Mouse (Mus musculus): ENCODE data around the gene Gm42517. TPM values are rescaled to one million over a fixed set of nuclear protein-coding genes. Genes with fewer than 3 reads are reported as not detected.

Gm42517 gene
- polyA plus RNA-seq (2015; fragmentation: Nextera tagmentation; extraction: Ambion mirVana) = 0.10 TPM in 1 of 2 replicates, not detected in the other

DNA sequence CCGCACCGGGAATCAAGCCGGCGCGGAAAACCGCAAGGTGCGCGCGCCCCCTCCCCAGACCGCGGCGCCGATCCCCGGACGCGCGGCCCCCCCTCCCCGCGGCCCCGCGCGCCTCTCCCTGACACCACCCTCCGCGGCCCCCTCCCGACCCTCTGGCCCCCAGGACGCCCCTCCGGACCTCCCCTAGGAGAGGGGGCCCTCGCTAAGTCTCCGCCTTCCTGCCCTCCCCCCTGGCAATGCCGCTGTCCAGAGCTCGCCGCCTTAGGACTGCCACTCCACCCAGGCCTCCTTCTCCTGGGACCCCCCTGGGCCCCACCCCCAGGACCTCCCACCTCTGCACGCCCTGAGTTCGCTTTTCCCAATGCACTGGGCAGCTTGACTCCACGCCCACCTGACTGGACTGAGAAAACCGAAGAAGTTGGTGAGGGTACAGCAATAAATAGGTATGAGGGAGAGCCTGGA, at the start of gene Gm42517:
Gene Gm42517, minus strand, starts transcription at position 52 of the 462 bp plus-strand sequence.
- H3K9ac ChIP-seq = peak within 1 kb of the TSS; percentile 76
- no peak for ATAC-seq (ENCODE audit: extremely low read depth, insufficient number of reproducible peaks, low FRiP score, low TSS enrichment)
- peaks cover 31% of the 10 kb centered on the region for H3K4me1 ChIP-seq
- H3K4me2 ChIP-seq = peak within 1 kb of the TSS; percentile 88
- H3K27ac ChIP-seq (replicated peaks) = no peak within 1 kb of the TSS
- peak within 1 kb of the TSS; percentile 64 for H3K4me3 ChIP-seq
- H3K9me3 ChIP-seq = no peaks in the 10 kb centered on the region
- no peaks in the 10 kb centered on the region for H3K36me3 ChIP-seq
- peaks cover 98% of the 10 kb centered on the region for H3K27me3 ChIP-seq (replicated peaks)
- 2% methylated on average over 23 of the region's 36 CpGs for WGBS

DNA sequence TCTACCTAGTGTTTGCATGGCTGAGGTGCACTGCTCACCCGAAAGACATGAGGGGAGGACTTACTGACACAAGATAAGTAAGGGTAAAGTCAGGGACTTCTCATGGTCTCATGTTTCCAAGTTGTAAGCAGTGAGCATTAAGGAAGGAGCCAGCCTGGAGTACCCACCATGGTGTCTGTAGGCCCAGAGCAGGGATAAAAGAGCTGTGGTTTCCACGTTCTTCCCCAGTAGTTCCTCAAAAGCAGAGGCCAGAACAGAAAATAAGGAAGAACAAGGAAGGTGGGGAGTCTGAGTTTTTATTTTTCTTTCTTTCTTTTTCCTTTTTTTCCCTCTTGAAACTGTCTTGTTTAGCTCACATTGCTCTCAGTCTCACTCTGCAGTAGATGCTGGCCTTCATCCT, 47.0 kb upstream of the Gm42517 start:
- H3K4me2 ChIP-seq = no peak overlapping the region
- no peak overlapping the region for H3K4me3 ChIP-seq
- H3K27me3 ChIP-seq (replicated peaks) = no peaks in the 10 kb centered on the region
- H3K36me3 ChIP-seq = no peaks in the 10 kb centered on the region
- ATAC-seq (ENCODE audit: extremely low read depth, insufficient number of reproducible peaks, low FRiP score, low TSS enrichment) = no peak
- no peak overlapping the region for H3K9ac ChIP-seq
- H3K27ac ChIP-seq (replicated peaks) = no peak overlapping the region
- no peaks in the 10 kb centered on the region for H3K4me1 ChIP-seq
- H3K9me3 ChIP-seq = no peaks in the 10 kb centered on the region
- 55% methylated on average over 2 of the region's 2 CpGs for WGBS

DNA sequence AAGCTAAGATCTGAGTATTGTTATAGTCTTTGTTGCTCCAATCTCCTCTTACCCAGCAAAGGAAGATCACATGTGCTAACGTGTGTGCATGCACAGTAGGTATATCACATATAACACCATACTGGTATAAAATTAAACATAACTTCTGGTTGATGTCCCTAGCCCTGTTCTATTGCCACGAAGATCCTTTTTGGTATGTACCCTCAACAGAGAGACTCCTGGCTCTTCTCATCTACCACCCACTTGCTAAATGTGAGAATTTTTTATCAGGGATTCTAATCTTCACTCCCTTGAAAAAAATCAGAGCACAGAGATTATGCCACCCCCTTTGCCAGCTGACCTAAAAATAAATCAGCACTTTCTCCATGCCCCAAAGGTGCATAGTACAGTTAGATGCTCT, 39.3 kb upstream of the Gm42517 start:
- H3K9ac ChIP-seq = no peak overlapping the region
- no peaks in the 10 kb centered on the region for H3K36me3 ChIP-seq
- H3K9me3 ChIP-seq = no peaks in the 10 kb centered on the region
- ATAC-seq (ENCODE audit: extremely low read depth, insufficient number of reproducible peaks, low FRiP score, low TSS enrichment) = no peak
- H3K27me3 ChIP-seq (replicated peaks) = no peaks in the 10 kb centered on the region
- H3K27ac ChIP-seq (replicated peaks) = no peak overlapping the region
- 71% methylated on average over 2 of the region's 2 CpGs for WGBS
- no peak overlapping the region for H3K4me2 ChIP-seq
- no peak overlapping the region for H3K4me3 ChIP-seq
- no peaks in the 10 kb centered on the region for H3K4me1 ChIP-seq

DNA sequence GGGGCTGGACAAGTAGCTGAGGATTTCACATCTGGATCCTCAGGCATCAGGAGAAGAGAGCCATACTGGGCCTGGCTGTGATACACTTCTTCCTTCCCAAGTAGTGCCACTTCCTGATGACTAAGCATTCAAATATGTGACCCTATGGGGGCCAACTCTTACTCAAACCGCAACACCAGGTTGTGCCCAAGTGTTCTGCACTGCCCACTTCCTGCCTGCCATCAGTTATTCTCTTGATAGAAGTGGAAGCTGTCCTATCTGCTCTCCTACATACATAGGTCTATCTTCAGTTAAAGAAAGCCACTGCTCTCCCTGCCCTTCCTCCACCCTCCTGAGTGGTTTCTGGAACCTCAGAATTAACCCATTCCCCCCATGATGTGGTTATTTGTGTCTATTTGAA, 37.7 kb upstream of the Gm42517 start:
- Histone ChIP-seq H3K9ac (no peak overlapping the region), H3K9me3 (no peaks in the 10 kb centered on the region), H3K27me3 (replicated peaks) (no peaks in the 10 kb centered on the region), H3K27ac (replicated peaks) (no peak overlapping the region), H3K4me3 (no peak overlapping the region), H3K36me3 (no peaks in the 10 kb centered on the region), H3K4me2 (no peak overlapping the region), H3K4me1 (no peaks in the 10 kb centered on the region)
- WGBS = 54% methylated on average over 1 of the region's 1 CpGs
- no peak for ATAC-seq (ENCODE audit: extremely low read depth, insufficient number of reproducible peaks, low FRiP score, low TSS enrichment)

DNA sequence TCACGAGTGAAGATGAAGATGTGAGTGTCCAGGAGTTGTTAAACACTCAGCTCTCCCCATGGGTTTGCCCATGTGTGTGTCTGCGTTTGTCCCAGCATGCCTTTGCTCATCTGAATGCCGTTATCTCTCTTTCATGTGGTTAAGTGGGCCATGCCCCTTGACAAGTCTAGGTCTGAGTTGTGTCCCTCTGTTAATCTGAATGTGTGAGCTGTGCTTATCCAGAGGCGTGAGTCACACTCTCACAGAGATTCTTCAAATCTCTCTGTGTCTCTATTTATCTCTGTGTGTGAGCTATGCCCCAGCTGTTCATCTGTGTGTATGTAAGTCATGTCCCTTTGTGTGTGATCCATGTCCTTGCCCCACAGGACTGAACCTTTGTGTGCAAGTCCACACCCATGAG, 35.7 kb upstream of the Gm42517 start:
- Histone ChIP-seq H3K27ac (replicated peaks) (no peak overlapping the region), H3K36me3 (no peaks in the 10 kb centered on the region), H3K27me3 (replicated peaks) (no peaks in the 10 kb centered on the region), H3K4me1 (no peaks in the 10 kb centered on the region), H3K4me2 (no peak overlapping the region), H3K9me3 (no peaks in the 10 kb centered on the region), H3K9ac (no peak overlapping the region), H3K4me3 (no peak overlapping the region)
- WGBS = 49% methylated on average over 4 of the region's 4 CpGs
- no peak for ATAC-seq (ENCODE audit: extremely low read depth, insufficient number of reproducible peaks, low FRiP score, low TSS enrichment)

DNA sequence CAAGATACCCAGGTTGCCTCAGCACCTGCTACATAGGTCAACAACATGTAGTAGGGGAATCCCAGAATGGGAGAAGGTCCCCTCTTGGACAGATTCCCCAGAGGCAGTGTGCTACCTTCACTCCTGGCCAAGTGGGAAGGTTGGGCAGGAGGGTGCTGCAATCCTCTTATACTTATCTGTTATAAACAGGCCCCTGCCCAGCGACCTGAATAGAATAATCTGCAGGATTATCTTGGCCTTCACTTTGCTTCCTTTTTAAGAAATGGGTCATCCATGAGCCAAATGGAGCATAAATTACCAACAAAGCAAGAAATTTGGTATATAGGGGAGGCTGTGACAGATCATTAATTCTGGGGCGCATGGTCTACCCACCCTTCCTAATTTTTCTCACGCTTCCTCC, 22.0 kb upstream of the Gm42517 start:
- Histone ChIP-seq H3K4me3 (no peak overlapping the region), H3K9ac (no peak overlapping the region), H3K4me1 (no peaks in the 10 kb centered on the region), H3K4me2 (no peak overlapping the region), H3K36me3 (no peaks in the 10 kb centered on the region), H3K27me3 (replicated peaks) (peaks cover 20% of the 10 kb centered on the region), H3K27ac (replicated peaks) (no peak overlapping the region), H3K9me3 (no peaks in the 10 kb centered on the region)
- no peak for ATAC-seq (ENCODE audit: extremely low read depth, insufficient number of reproducible peaks, low FRiP score, low TSS enrichment)
- WGBS = 66% methylated on average over 3 of the region's 3 CpGs

DNA sequence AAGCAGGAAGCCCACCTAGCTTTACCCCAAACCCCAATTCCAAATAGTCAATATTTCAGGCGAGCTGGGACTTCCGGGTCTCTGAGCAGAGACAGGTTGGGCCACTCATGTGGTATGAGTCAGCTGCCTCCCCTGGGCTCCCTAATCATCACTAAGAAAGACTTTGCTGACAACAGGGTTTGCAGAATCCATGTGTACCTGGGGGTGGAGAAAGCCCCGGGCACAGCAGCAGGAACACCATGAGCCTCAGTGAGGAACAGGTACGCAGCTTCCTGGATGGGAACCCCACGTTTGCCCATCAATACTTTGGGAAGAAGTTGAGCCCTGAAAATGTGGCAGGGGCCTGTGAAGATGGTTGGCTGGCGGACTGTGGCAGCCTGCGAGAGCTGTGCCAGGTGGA, 20.5 kb upstream of the Gm42517 start, which contains the start of gene Pde6b:
Gene Pde6b, plus strand, starts transcription at position 191 of the 400 bp plus-strand sequence.
- Histone ChIP-seq H3K36me3 (no peaks in the 10 kb centered on the region), H3K27me3 (replicated peaks) (peaks cover 20% of the 10 kb centered on the region), H3K9me3 (no peaks in the 10 kb centered on the region), H3K4me1 (no peaks in the 10 kb centered on the region), H3K27ac (replicated peaks) (no peak within 1 kb of the TSS), H3K4me2 (no peak within 1 kb of the TSS), H3K4me3 (no peak within 1 kb of the TSS), H3K9ac (no peak within 1 kb of the TSS)
- WGBS = 63% methylated on average over 7 of the region's 7 CpGs
- no peak for ATAC-seq (ENCODE audit: extremely low read depth, insufficient number of reproducible peaks, low FRiP score, low TSS enrichment)

DNA sequence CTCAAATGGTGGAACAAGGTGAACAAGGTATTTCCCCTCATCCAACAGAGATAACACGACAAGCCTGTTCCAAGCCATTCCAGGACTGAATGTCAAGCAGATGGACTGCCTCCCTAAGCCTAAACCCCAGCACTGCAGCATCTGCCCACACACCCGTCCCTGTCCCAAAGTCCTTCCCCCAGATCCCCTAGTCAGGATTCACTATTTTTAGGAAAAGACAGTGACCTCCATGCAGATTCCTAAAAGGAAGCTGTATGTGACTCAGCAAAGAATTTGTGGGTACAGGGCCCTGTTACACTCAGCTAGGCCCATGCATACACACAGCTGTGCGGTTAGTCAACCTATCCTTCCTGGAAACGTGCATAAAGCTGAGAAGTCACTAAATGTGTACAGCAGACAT, 18.7 kb upstream of the Gm42517 start:
- Histone ChIP-seq H3K9ac (no peak overlapping the region), H3K4me1 (no peaks in the 10 kb centered on the region), H3K4me2 (no peak overlapping the region), H3K27me3 (replicated peaks) (peaks cover 24% of the 10 kb centered on the region), H3K36me3 (no peaks in the 10 kb centered on the region), H3K27ac (replicated peaks) (no peak overlapping the region), H3K4me3 (no peak overlapping the region), H3K9me3 (no peaks in the 10 kb centered on the region)
- WGBS = 58% methylated on average over 4 of the region's 4 CpGs
- no peak for ATAC-seq (ENCODE audit: extremely low read depth, insufficient number of reproducible peaks, low FRiP score, low TSS enrichment)

DNA sequence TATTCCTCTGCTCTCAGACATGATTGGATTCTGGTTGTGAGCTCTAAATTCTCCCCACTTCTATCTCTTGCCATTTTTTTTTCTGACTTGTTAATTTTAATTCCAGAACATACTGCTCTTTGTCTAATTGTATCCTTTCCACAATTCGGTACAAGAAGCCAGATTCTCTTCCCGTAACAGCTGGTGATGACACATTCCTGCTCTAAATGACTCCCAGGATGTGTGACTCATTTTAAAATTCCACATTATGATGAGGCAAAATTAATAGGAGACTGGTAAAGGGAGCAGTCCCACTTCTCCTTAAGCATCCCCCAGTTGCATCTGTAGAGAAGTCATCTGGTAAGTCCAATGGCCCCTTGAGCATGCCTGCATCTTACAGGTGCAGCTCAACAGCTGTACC, 17.9 kb upstream of the Gm42517 start:
- Histone ChIP-seq H3K4me1 (no peaks in the 10 kb centered on the region), H3K4me3 (no peak overlapping the region), H3K4me2 (no peak overlapping the region), H3K36me3 (no peaks in the 10 kb centered on the region), H3K27me3 (replicated peaks) (peaks cover 24% of the 10 kb centered on the region), H3K27ac (replicated peaks) (no peak overlapping the region), H3K9me3 (no peaks in the 10 kb centered on the region), H3K9ac (no peak overlapping the region)
- ATAC-seq (ENCODE audit: extremely low read depth, insufficient number of reproducible peaks, low FRiP score, low TSS enrichment) = no peak
- 65% methylated on average over 2 of the region's 2 CpGs for WGBS

DNA sequence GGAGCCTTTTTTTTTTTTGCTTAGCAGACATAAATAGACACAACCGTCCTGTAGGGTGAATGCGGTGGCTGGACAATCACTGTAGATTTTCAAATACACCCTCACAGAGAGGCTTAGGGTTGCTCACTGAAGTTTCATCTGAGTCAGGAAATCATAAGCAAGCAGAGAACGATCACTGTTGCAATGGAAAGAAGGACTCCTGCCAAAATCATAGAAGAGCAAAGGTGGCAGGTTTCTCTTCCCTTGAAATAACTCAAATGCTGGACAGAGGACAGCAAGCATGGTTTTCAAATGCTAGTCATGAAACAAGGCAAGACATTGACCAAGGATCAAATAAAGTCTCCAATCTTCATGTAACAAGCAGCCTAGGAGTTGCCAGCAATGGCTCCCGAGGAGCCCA, 10.6 kb upstream of the Gm42517 start:
- no peak overlapping the region for H3K4me2 ChIP-seq
- no peak overlapping the region for H3K27ac ChIP-seq (replicated peaks)
- peaks cover 44% of the 10 kb centered on the region for H3K27me3 ChIP-seq (replicated peaks)
- WGBS = 69% methylated on average over 4 of the region's 4 CpGs
- no peaks in the 10 kb centered on the region for H3K36me3 ChIP-seq
- H3K9me3 ChIP-seq = no peaks in the 10 kb centered on the region
- no peak overlapping the region for H3K9ac ChIP-seq
- H3K4me3 ChIP-seq = no peak overlapping the region
- H3K4me1 ChIP-seq = no peaks in the 10 kb centered on the region
- no peak for ATAC-seq (ENCODE audit: extremely low read depth, insufficient number of reproducible peaks, low FRiP score, low TSS enrichment)

DNA sequence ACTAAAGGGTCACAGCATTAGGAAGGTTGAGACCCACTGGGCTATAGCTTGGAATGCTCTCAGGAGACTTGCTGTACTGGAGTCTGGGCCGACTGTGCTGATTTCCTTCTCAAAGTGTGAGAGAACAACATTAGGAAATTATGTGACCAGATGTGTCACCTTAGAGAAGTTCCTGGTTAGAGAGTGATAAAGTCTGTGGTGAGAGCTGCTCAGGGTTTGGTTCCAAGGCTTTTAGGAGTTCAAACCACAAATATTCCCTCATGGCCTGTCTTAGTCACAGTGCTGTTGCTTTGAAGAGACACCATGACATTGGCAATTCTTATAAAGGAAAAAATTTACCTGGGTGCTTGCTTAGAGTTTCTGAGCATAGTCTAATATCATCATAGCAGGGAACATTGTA, 8.3 kb upstream of the Gm42517 start:
- Histone ChIP-seq H3K36me3 (no peaks in the 10 kb centered on the region), H3K4me3 (no peak overlapping the region), H3K4me1 (no peaks in the 10 kb centered on the region), H3K9ac (no peak overlapping the region), H3K27me3 (replicated peaks) (peaks cover 62% of the 10 kb centered on the region), H3K9me3 (no peaks in the 10 kb centered on the region), H3K27ac (replicated peaks) (no peak overlapping the region), H3K4me2 (no peak overlapping the region)
- no peak for ATAC-seq (ENCODE audit: extremely low read depth, insufficient number of reproducible peaks, low FRiP score, low TSS enrichment)
- 45% methylated on average over 1 of the region's 1 CpGs for WGBS

DNA sequence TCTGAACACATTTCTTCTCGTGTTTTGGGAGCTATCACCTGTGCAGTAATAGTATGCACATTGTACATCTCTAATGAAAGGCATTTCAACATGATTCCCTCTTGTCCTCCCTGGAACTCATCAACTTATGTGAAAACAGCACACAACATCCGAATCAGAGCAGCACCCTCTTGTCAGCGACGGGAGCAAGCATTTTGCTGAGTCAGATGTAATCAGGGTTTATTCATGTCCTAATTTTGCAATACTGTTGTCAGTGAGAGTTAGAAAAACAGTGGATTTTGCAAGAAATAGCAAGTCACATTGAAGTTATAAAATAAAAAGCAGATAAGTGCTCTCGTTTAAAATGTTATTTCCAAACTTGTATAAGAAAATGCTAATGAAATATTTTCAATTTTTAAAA, 6.4 kb upstream of the Gm42517 start:
- H3K9me3 ChIP-seq = no peaks in the 10 kb centered on the region
- peaks cover 6% of the 10 kb centered on the region for H3K4me1 ChIP-seq
- no peaks in the 10 kb centered on the region for H3K36me3 ChIP-seq
- no peak overlapping the region for H3K4me3 ChIP-seq
- H3K4me2 ChIP-seq = no peak overlapping the region
- H3K27me3 ChIP-seq (replicated peaks) = peaks cover 81% of the 10 kb centered on the region
- no peak overlapping the region for H3K9ac ChIP-seq
- no peak overlapping the region for H3K27ac ChIP-seq (replicated peaks)
- WGBS = 65% methylated on average over 5 of the region's 5 CpGs
- no peak for ATAC-seq (ENCODE audit: extremely low read depth, insufficient number of reproducible peaks, low FRiP score, low TSS enrichment)

Data from heart, embryonic 13.5 days (tissue).